Mouse (Mus musculus) bone marrow macrophage, adult 2 months (primary cell): ENCODE results near the gene Nr1h2. TPM values are rescaled to one million over a fixed set of nuclear protein-coding genes. Genes with fewer than 3 reads are reported as not detected.

Experiments used
- H3K27ac ChIP-seq: 2 replicates; pipeline ENCODE4 v1.5.1; 2012; ENCODE audit warnings: low read depth, low read length; ENCODE audit not compliant: insufficient read depth
- H3K4me1 ChIP-seq: 2 replicates; pipeline ENCODE4 v1.6.1; 2012; ENCODE audit warnings: low read length; ENCODE audit not compliant: control insufficient read depth, insufficient read depth
- H3K4me3 ChIP-seq: 2 replicates; pipeline ENCODE4 v1.5.1; 2012; ENCODE audit warnings: mild to moderate bottlenecking, low read length, moderate library complexity; ENCODE audit not compliant: insufficient read depth
- CTCF ChIP-seq: IDR thresholded peaks from 2 replicates; pipeline ENCODE4 v1.5.1; 2012; ENCODE audit warnings: low read depth, mild to moderate bottlenecking, low read length, moderate library complexity
- POLR2A ChIP-seq: IDR thresholded peaks from 2 replicates; pipeline ENCODE4 v1.6.1; 2012; ENCODE audit warnings: mild to moderate bottlenecking, low read depth, low read length, borderline replicate concordance
- polyA plus RNA-seq: library from polyadenylated mRNA; stranded (reverse); fragments of >200 nt; gene quantifications from 2 replicates; pipeline ENCODE4 v1.2.4, GENCODE M21; 2012; ENCODE audit not compliant: missing spikeins, insufficient read depth, insufficient read length

Nr1h2 gene
- polyA plus RNA-seq, 1 experiment = 104 TPM

- no peak for TF ChIP-seq CTCF
- TF ChIP-seq POLR2A = no peak
- H3K4me3 ChIP-seq = no peak overlapping the region
- H3K27ac ChIP-seq = no peak overlapping the region
- H3K4me1 ChIP-seq = 0 out of 2 replicates have a peak, but pooled peaks cover 2% of the 10 kb centered on the region
These were observed 11.2 kb downstream of the Nr1h2 start for GRCm38 (mm10) chr7:44542555-44542954.

GRCm38 (mm10) chr7:44538756-44539624 is 14.8 kb downstream of the Nr1h2 start:
- no peak overlapping the region for H3K4me3 ChIP-seq

DNA sequence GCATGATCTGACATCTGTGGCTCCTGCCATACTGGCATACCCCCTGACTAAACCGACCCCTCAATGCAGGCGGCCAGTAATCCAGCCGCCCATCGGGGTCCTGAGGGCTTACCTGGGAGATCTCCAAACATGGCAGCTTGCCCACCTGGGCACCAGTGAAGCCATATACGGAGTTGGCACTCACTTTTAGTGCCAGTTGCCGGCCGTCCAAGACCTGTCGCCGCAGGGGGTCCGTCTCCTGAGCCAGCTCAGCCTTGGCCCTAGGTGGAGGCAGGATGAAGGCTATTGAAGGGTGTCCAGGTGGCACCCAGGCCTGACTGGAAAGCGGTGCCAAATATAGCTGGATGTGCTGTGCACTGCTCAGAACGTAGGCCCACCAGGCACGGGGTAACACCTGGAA is 16.3 kb downstream of the Nr1h2 start:
- H3K4me3 ChIP-seq = no peak overlapping the region
- no peak overlapping the region for H3K27ac ChIP-seq
- TF ChIP-seq POLR2A = no peak
- no peak for TF ChIP-seq CTCF
- H3K4me1 ChIP-seq = no peaks in the 10 kb centered on the region

More at GRCm38 (mm10) chr7:44538756-44539624, 14.8 kb downstream of the Nr1h2 start:
- TF ChIP-seq POLR2A (no peak), CTCF (no peak)
- Histone ChIP-seq H3K4me1 (no peaks in the 10 kb centered on the region), H3K27ac (no peak overlapping the region)

GRCm38 (mm10) chr7:44537009-44537408 is 16.7 kb downstream of the Nr1h2 start:
- no peaks in the 10 kb centered on the region for H3K4me1 ChIP-seq
- no peak for TF ChIP-seq CTCF
- TF ChIP-seq POLR2A = no peak
- H3K27ac ChIP-seq = no peak overlapping the region
- H3K4me3 ChIP-seq = no peak overlapping the region

DNA sequence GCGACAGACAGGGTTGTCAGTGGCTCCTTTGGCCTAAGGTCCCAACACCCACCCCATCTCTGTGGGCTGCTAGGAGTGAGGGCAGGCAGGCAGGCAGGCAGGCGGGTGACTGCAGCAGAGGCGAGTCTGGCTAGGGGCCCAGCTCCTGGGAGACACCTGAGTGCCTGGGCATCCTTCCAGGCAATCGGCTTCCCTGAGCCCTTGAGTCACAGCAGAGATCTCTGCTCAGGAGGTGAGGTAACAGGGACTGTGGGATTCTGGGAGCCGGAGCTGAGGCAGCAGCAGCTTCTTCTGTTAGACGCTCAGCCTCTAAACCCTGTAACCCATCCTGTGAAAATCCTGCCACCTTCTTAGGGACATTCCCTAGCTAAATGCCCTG is 17.2 kb downstream of the Nr1h2 start:
- Histone ChIP-seq H3K4me3 (no peak overlapping the region), H3K27ac (no peak overlapping the region), H3K4me1 (no peaks in the 10 kb centered on the region)
- TF ChIP-seq CTCF (no peak), POLR2A (no peak)

- Histone ChIP-seq H3K4me3 (no peak overlapping the region), H3K4me1 (no peaks in the 10 kb centered on the region), H3K27ac (no peak overlapping the region)
- TF ChIP-seq POLR2A (no peak), CTCF (no peak)
These were observed 17.8 kb downstream of the Nr1h2 start for GRCm38 (mm10) chr7:44535657-44536589.

- TF ChIP-seq POLR2A (no peak), CTCF (no peak)
- H3K27ac ChIP-seq = no peak overlapping the region
- H3K4me1 ChIP-seq = no peaks in the 10 kb centered on the region
- no peak overlapping the region for H3K4me3 ChIP-seq
These were observed 18.9 kb downstream of the Nr1h2 start for GRCm38 (mm10) chr7:44534656-44535441.

DNA sequence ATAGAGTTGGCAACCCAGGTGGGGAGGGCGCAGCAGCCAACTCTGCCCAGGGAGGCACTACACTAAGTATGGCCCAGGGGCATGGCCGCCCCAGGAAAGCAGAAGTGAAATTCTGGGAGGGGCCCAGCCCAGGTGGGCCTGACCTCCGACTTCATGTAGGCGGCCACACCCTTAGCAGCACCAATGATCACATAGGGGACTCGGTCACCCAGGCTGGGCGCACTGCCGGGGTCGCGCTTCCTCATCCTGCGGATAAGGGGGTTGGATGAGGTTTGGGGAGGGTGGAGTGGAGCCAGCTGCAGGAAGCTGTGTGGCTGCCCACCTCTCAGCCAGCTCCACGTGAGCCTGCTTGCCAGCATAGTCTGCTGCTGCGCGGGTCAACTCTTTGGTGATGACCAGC is 19.5 kb downstream of the Nr1h2 start:
- TF ChIP-seq POLR2A (no peak), CTCF (no peak)
- Histone ChIP-seq H3K4me1 (no peaks in the 10 kb centered on the region), H3K4me3 (no peak overlapping the region), H3K27ac (no peak overlapping the region)

DNA sequence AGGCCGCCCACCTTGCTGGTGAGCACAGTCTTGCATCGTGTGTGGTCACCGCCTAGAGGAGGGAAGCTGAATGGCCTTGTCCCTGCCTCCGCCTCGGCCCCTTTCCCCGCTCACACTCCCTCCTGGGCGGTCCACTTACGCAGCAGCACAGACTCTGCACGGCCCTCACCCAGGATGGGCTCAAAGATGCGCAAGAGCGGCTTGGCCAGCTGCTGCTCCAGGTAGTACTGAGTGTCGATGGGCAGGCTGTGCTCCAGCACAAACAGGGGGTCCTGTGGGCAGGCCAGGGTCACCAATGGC is 20.1 kb downstream of the Nr1h2 start:
- Histone ChIP-seq H3K27ac (no peak overlapping the region), H3K4me1 (no peaks in the 10 kb centered on the region), H3K4me3 (no peak overlapping the region)
- TF ChIP-seq CTCF = no peak
- TF ChIP-seq POLR2A = no peak
